Mouse (Mus musculus): ENCODE measurements around the gene Ankrd24. TPM values are rescaled to one million over a fixed set of nuclear protein-coding genes. Genes with fewer than 3 reads are reported as not detected.
"Not testable (repeated sequence)": the region's sequence is repeated elsewhere in the genome, so short reads cannot be mapped to it uniquely, and the experiment has no call there.

Ankrd24 gene
- polyA plus RNA-seq, 1 experiment from 2014 or later: 4.1 TPM

DNA sequence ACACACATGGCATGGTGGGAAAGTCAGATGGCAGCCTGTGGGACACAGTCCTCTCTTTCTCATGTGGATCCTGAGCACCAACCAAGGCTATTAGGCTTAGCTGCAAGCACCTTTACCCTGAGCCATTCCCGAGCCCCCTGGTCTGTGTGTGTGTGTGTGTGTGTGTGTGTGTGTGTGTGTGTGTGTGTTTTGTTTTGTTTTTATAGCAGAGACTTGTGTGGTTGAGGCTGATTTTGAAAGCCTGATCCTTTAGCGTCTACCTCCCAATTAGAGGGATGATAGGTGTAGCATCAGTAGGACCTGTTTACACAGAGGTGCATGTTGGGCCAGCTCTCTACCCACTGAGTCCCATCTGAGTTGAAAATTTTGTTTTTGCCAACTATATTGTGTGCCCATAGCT lies 15.8 kb downstream of the Ankrd24 start:
- Histone ChIP-seq H3K4me3 (ENCODE audit: low read depth, low read length) (peak overlapping the region; percentile 63), H3K4me1 (replicated peaks; ENCODE audit: control insufficient read depth, insufficient read depth, low read length) (peaks cover 8% of the 10 kb centered on the region), H3K27ac (ENCODE audit: low read depth, low read length) (no peak overlapping the region), H3K9ac (ENCODE audit: low read length) (peak overlapping the region; percentile 94), H3K36me3 (ENCODE audit: control insufficient read depth, insufficient read depth, low read length) (no peaks in the 10 kb centered on the region), H3K9me3 (ENCODE audit: control insufficient read depth, low read length) (no peaks in the 10 kb centered on the region), H3K27me3 (ENCODE audit: control insufficient read depth, insufficient read depth, low read length) (no peaks in the 10 kb centered on the region), H3K4me2 (ENCODE audit: low read depth, low read length, severe bottlenecking) (peak overlapping the region; percentile 96)
- DNase-seq (ENCODE audit: low spot score): no peak
- WGBS: 53% methylated on average over 2 of the region's 2 CpGs
- ATAC-seq (replicated peaks; ENCODE audit: low FRiP score): peak; percentile 28

DNA sequence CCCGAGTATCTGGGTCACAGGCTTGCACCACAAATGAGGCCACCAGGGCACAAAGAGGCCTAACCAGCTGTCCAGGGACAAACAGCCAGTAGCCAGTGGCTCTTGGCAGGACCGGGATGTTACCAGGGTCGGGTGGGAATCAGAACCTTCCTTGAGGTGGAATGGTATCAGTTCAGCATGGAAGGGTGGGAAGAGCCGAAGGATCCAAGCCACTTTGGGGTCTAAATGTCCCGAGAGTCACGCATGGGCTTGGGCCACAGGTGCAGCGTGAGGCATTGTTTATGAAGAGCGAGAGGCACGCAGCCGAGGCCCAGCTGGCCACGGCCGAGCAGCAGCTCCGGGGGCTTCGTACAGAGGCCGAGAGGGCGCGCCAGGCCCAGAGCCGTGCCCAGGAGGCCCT lies 16.4 kb downstream of the Ankrd24 start:
- Histone ChIP-seq H3K9ac (ENCODE audit: low read length) (no peak overlapping the region), H3K9me3 (ENCODE audit: control insufficient read depth, low read length) (no peaks in the 10 kb centered on the region), H3K4me3 (ENCODE audit: low read depth, low read length) (no peak overlapping the region), H3K27ac (ENCODE audit: low read depth, low read length) (no peak overlapping the region), H3K27me3 (ENCODE audit: control insufficient read depth, insufficient read depth, low read length) (no peaks in the 10 kb centered on the region), H3K4me2 (ENCODE audit: low read depth, low read length, severe bottlenecking) (no peak overlapping the region), H3K4me1 (replicated peaks; ENCODE audit: control insufficient read depth, insufficient read depth, low read length) (peaks cover 8% of the 10 kb centered on the region), H3K36me3 (ENCODE audit: control insufficient read depth, insufficient read depth, low read length) (no peaks in the 10 kb centered on the region)
- 94% methylated on average over 18 of the region's 18 CpGs for WGBS
- peak; percentile 56 for DNase-seq (ENCODE audit: low spot score)
- no peak for ATAC-seq (replicated peaks; ENCODE audit: low FRiP score)

DNA sequence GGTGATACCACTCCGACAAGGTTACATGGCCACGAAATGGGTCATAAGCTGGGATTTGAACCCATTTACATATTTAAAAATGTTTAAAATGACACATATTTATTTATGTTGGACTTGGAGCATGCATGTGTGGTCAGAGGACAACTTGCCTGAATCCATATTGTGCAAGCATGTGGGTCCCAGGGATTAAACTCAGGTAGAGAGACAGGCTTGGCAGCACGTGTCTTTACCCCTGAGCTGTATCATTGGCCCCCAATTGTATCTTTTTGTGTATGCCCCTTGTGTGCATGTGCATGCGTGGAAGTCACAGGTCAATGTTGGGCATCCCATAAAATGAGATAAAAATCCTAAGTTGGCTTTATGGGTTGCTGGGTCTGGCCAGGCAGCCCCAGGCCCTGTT lies 17.1 kb downstream of the Ankrd24 start:
- ATAC-seq (replicated peaks; ENCODE audit: low FRiP score) (no peak), DNase-seq (ENCODE audit: low spot score) (peak; percentile 35)
- Histone ChIP-seq H3K4me1 (replicated peaks; ENCODE audit: control insufficient read depth, insufficient read depth, low read length) (peaks cover 8% of the 10 kb centered on the region), H3K9me3 (ENCODE audit: control insufficient read depth, low read length) (no peaks in the 10 kb centered on the region), H3K4me2 (ENCODE audit: low read depth, low read length, severe bottlenecking) (no peak overlapping the region), H3K4me3 (ENCODE audit: low read depth, low read length) (no peak overlapping the region), H3K27me3 (ENCODE audit: control insufficient read depth, insufficient read depth, low read length) (no peaks in the 10 kb centered on the region), H3K27ac (ENCODE audit: low read depth, low read length) (no peak overlapping the region), H3K36me3 (ENCODE audit: control insufficient read depth, insufficient read depth, low read length) (no peaks in the 10 kb centered on the region), H3K9ac (ENCODE audit: low read length) (no peak overlapping the region)
- WGBS: 84% methylated on average over 4 of the region's 4 CpGs

DNA sequence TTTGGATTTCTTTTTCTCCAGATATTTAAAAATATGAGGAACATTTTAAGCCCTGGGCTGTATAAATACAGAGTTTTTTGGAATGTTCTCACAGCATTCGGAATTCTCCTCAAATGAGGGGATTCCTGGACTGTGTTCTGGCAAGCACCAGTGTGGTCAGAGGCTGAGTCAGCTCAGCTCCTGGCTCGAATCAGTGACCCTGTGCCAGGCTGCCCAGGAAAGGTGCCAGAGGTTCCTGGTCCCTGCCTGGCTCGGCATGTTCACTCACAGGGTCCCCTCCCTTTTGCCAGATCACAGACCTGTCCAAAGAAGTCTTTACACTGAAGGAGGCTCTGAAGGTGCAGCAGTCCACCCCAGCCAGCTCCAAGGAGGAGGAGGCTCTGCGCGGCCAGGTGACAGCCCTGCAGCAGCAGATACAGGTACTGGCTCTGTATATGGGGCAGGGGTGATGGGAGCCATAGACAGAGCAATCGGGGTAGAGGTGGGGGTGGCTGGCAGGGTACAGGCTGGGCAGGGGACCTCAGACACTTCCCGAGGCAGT lies 17.7 kb downstream of the Ankrd24 start:
- Histone ChIP-seq H3K4me1 (replicated peaks; ENCODE audit: control insufficient read depth, insufficient read depth, low read length) (peaks cover 8% of the 10 kb centered on the region), H3K27ac (ENCODE audit: low read depth, low read length) (no peak overlapping the region), H3K4me2 (ENCODE audit: low read depth, low read length, severe bottlenecking) (no peak overlapping the region), H3K9me3 (ENCODE audit: control insufficient read depth, low read length) (peaks cover 1% of the 10 kb centered on the region; the same call in 1 of the 2 replicates), H3K27me3 (ENCODE audit: control insufficient read depth, insufficient read depth, low read length) (no peaks in the 10 kb centered on the region), H3K36me3 (ENCODE audit: control insufficient read depth, insufficient read depth, low read length) (no peaks in the 10 kb centered on the region; the same call in 1 of the 2 replicates), H3K4me3 (ENCODE audit: low read depth, low read length) (no peak overlapping the region), H3K9ac (ENCODE audit: low read length) (no peak overlapping the region)
- ATAC-seq (replicated peaks; ENCODE audit: low FRiP score) (no peak), DNase-seq (ENCODE audit: low spot score) (peak; percentile 40)
- 83% methylated on average over 7 of the region's 7 CpGs for WGBS

DNA sequence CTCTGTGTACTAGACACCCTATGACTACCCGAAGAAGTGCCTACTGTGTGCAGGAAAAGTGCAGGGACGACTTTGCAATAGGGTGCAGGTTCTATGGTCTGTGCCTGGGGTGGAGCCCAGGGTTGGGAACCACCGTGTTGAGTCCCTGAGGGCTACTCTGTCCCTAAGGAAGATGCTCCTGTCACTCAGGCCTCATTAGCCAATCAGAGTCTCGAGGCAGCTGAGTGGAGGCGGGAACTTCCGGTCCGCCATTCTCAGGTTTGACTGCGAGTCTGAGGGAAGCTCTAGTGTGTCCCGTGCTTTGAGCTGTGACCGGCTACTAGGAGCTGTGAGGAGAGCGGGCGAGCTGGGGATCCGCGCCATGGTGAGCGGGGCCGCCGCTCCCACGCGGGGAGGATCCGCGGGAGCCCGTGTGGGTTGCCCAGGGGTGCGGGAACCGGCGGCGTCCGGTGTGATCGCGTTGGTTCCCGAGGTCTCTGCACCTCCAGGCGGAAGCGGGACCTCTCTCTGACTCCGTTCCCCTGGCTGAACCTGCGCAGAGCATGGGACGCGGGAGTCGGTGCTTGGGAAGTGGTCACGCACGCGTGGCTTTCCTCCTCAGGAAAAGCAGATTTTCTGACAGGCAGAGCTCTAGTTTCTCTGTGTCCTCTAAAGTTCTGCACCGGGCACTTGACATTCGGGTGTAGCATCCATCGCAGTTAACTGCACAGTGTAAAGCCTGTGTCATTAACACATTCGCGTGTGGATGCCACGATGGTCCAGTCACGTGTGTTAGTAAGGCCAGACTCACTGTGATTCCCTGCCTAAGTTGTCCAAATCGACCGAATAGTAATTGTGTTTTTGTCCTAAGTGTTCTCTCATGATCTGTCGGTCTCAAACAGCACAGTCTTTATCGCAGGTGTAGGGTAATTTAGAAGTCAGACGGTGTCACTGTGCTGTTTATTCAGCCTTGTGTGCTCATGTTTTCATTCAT lies 20.7 kb downstream of the Ankrd24 start, which contains the start of gene Gm10778:
Gene Gm10778 (plus strand): TSS at position 257 of the 973 bp plus-strand sequence.
- H3K36me3 ChIP-seq (ENCODE audit: control insufficient read depth, insufficient read depth, low read length); H3K27me3 ChIP-seq (ENCODE audit: control insufficient read depth, insufficient read depth, low read length); H3K9me3 ChIP-seq (ENCODE audit: control insufficient read depth, low read length); H3K27ac ChIP-seq (ENCODE audit: low read depth, low read length); H3K4me1 ChIP-seq (replicated peaks; ENCODE audit: control insufficient read depth, insufficient read depth, low read length): not testable (repeated sequence)
- DNase-seq (ENCODE audit: low spot score) (peak; percentile 92), ATAC-seq (replicated peaks; ENCODE audit: low FRiP score) (peak; percentile 98)
- peak within 1 kb of the TSS; percentile 46 for H3K4me3 ChIP-seq (ENCODE audit: low read depth, low read length)
- H3K4me2 ChIP-seq (ENCODE audit: low read depth, low read length, severe bottlenecking): peak within 1 kb of the TSS; percentile 49
- H3K9ac ChIP-seq (ENCODE audit: low read length): peak within 1 kb of the TSS; percentile 61
- 4% methylated on average over 35 of the region's 52 CpGs for WGBS

DNA sequence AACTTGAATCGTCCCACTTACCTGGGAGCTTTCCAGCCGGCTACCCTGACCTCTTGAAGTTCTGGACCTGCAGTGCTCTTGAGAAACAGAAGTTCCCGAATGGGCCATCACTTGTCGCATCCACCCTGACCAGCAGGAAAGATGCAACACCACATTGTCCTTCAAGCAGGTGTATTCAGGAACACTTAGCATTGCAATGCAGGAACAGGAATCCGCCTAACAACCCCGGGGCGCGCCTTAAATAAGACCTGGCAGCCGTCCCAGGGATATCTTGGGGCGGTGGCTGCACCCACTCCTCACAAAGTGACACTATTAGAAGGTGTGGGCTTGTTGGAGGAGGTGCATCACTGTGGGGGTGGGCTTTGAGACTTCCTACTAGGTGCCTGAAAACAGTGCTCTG lies 26.8 kb downstream of the Ankrd24 start:
- Histone ChIP-seq H3K4me1 (replicated peaks; ENCODE audit: control insufficient read depth, insufficient read depth, low read length) (no peaks in the 10 kb centered on the region), H3K36me3 (ENCODE audit: control insufficient read depth, insufficient read depth, low read length) (peaks cover 2% of the 10 kb centered on the region; the same call in 1 of the 2 replicates), H3K4me3 (ENCODE audit: low read depth, low read length) (no peak overlapping the region), H3K27me3 (ENCODE audit: control insufficient read depth, insufficient read depth, low read length) (no peaks in the 10 kb centered on the region), H3K27ac (ENCODE audit: low read depth, low read length) (no peak overlapping the region), H3K9me3 (ENCODE audit: control insufficient read depth, low read length) (peaks cover 32% of the 10 kb centered on the region), H3K4me2 (ENCODE audit: low read depth, low read length, severe bottlenecking) (no peak overlapping the region), H3K9ac (ENCODE audit: low read length) (no peak overlapping the region)
- ATAC-seq (replicated peaks; ENCODE audit: low FRiP score) (no peak), DNase-seq (ENCODE audit: low spot score) (peak; percentile 33)
- WGBS: 96% methylated on average over 10 of the region's 10 CpGs

DNA sequence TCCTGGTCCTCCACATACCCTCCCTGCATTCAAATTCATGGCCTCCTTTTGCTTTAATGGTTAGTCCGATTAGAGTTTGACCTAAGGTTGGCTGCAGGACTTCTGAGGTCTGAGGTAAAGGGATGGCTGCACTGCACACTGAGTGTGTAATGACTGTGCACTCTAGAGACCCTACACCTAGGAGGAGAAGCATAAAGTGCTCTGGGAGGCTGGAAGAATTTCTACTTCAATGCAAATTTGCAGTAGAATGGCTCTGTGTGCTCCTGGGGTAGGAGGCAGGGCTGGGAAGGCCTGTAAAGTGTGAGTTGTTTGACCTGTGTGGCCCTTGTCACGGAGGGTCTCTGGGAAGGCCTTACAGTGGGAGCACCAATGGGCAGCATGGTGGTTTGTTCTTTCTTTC lies 27.8 kb downstream of the Ankrd24 start:
- ATAC-seq (replicated peaks; ENCODE audit: low FRiP score): no peak
- H3K9ac ChIP-seq (ENCODE audit: low read length): no peak overlapping the region
- H3K4me3 ChIP-seq (ENCODE audit: low read depth, low read length): no peak overlapping the region
- peak; percentile 43 for DNase-seq (ENCODE audit: low spot score)
- no peaks in the 10 kb centered on the region for H3K27me3 ChIP-seq (ENCODE audit: control insufficient read depth, insufficient read depth, low read length)
- peaks cover 30% of the 10 kb centered on the region for H3K9me3 ChIP-seq (ENCODE audit: control insufficient read depth, low read length)
- H3K36me3 ChIP-seq (ENCODE audit: control insufficient read depth, insufficient read depth, low read length): peaks cover 2% of the 10 kb centered on the region; the same call in 1 of the 2 replicates
- WGBS: 98% methylated on average over 2 of the region's 2 CpGs
- no peak overlapping the region for H3K27ac ChIP-seq (ENCODE audit: low read depth, low read length)
- H3K4me2 ChIP-seq (ENCODE audit: low read depth, low read length, severe bottlenecking): no peak overlapping the region
- no peaks in the 10 kb centered on the region for H3K4me1 ChIP-seq (replicated peaks; ENCODE audit: control insufficient read depth, insufficient read depth, low read length)

DNA sequence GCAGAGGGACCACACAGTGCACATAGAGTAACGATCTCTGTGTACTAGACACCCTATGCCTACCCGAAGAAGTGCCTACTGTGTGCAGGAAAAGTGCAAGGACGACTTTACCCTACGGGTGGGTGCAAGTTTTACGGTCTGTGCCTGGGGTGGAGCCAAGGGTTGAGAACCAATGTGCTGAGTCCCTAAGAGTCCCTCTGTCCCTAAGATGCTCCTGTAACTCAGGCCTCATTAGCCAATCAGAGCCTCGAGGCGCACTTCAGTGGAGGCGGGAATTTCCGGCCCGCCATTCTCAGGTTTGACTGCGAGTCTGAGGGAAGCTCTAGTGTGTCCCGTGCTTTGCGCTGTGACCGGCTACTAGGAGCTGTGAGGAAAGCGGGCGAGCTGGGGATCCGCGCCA lies 58.8 kb downstream of the Ankrd24 start:
- not testable (repeated sequence) for H3K4me1 ChIP-seq (replicated peaks; ENCODE audit: control insufficient read depth, insufficient read depth, low read length); H3K27ac ChIP-seq (ENCODE audit: low read depth, low read length); H3K36me3 ChIP-seq (ENCODE audit: control insufficient read depth, insufficient read depth, low read length); H3K27me3 ChIP-seq (ENCODE audit: control insufficient read depth, insufficient read depth, low read length); ATAC-seq (replicated peaks; ENCODE audit: low FRiP score); H3K4me2 ChIP-seq (ENCODE audit: low read depth, low read length, severe bottlenecking); H3K4me3 ChIP-seq (ENCODE audit: low read depth, low read length); H3K9me3 ChIP-seq (ENCODE audit: control insufficient read depth, low read length); H3K9ac ChIP-seq (ENCODE audit: low read length); DNase-seq (ENCODE audit: low spot score)
- no CpG with 5 or more reads among the region's 18 CpGs for WGBS

Data from forebrain, embryonic 11.5 days (tissue).